Mouse (Mus musculus) neural tube, embryonic 12.5 days (tissue): ENCODE results near the gene Frg2f1. TPM values are rescaled to one million over a fixed set of nuclear protein-coding genes. Genes with fewer than 3 reads are reported as not detected.

Experiments used
- ATAC-seq: fragments of 200-750 bp; cut with Nextera tagmentation; 2 replicates; pipeline ENCODE4 v1.8.0; 2017; ENCODE audit warnings: low read depth, mild to moderate bottlenecking, moderate TSS enrichment, moderate library complexity; ENCODE audit not compliant: low FRiP score
- H3K27ac ChIP-seq: fragments of 300-500 bp; sonication (generic); 2 replicates; pipeline ENCODE4 v1.5.1; 2016
- H3K27me3 ChIP-seq: fragments of 300-500 bp; sonication (generic); replicated peaks from 2 replicates; pipeline ENCODE4 v1.6.1; 2016; ENCODE audit warnings: mild to moderate bottlenecking
- H3K36me3 ChIP-seq: fragments of 300-500 bp; sonication (generic); 2 replicates; pipeline ENCODE4 v1.6.1; 2016; ENCODE audit warnings: mild to moderate bottlenecking
- H3K4me1 ChIP-seq: fragments of 300-500 bp; sonication (generic); 2 replicates; pipeline ENCODE4 v1.6.1; 2016
- H3K4me2 ChIP-seq: fragments of 300-500 bp; sonication (generic); replicated peaks from 2 replicates; pipeline ENCODE4 v1.6.1; 2016; ENCODE audit warnings: mild to moderate bottlenecking
- H3K4me3 ChIP-seq: fragments of 300-500 bp; sonication (generic); 2 replicates; pipeline ENCODE4 v1.5.1; 2016
- H3K9ac ChIP-seq: fragments of 300-500 bp; sonication (generic); 2 replicates; pipeline ENCODE4 v1.6.1; 2016; ENCODE audit warnings: mild to moderate bottlenecking
- H3K9me3 ChIP-seq: fragments of 300-500 bp; sonication (generic); 2 replicates; pipeline ENCODE4 v1.6.1; 2016; ENCODE audit warnings: mild to moderate bottlenecking
- WGBS: fragments of 180-500 bp; shearing (Covaris S2); methylation state at CpG from one replicate; pipeline ENCODE4 v1.1.7; 2016; 5-methylcytosine and 5-hydroxymethylcytosine counted together
- polyA plus RNA-seq: library from polyadenylated mRNA; unstranded; fragments of >200 nt; fragmentation: Nextera tagmentation; extraction: Ambion mirVana; gene quantifications from 2 replicates; pipeline ENCODE4 v1.2.1, GENCODE M21; 2016

Gene Frg2f1
- polyA plus RNA-seq = 3.2 and 4.8 TPM in 2 replicates

GRCm38 (mm10) chr4:119539031-119539824 lies at the start of gene Frg2f1:
Gene Frg2f1, minus strand, starts transcription at chr4:119539529.
- Histone ChIP-seq H3K27ac (peak within 1 kb of the TSS; percentile 99), H3K4me2 (peak within 1 kb of the TSS; percentile 78), H3K4me3 (peak within 1 kb of the TSS; percentile 83), H3K9me3 (no peaks in the 10 kb centered on the region), H3K4me1 (peaks cover 15% of the 10 kb centered on the region; the same call in 1 of the 2 replicates), H3K36me3 (no peaks in the 10 kb centered on the region), H3K9ac (peak within 1 kb of the TSS; percentile 97), H3K27me3 (no peaks in the 10 kb centered on the region)
- WGBS = under 1% methylated on average over 84 of the region's 85 CpGs
- ATAC-seq = peak; percentile 93

GRCm38 (mm10) chr4:119588037-119588436 lies 48.7 kb upstream of the Frg2f1 start:
- 98% methylated on average over 2 of the region's 2 CpGs for WGBS
- H3K9ac ChIP-seq = no peak overlapping the region

GRCm38 (mm10) chr4:119575459-119575858 lies 36.1 kb upstream of the Frg2f1 start:
- peaks cover 10% of the 10 kb centered on the region; the same call in 1 of the 2 replicates for H3K36me3 ChIP-seq
- no peak overlapping the region for H3K4me2 ChIP-seq
- no peak for ATAC-seq
- H3K27me3 ChIP-seq = no peaks in the 10 kb centered on the region
- H3K9me3 ChIP-seq = no peaks in the 10 kb centered on the region
- 94% methylated on average over 3 of the region's 3 CpGs for WGBS
- no peaks in the 10 kb centered on the region for H3K4me1 ChIP-seq
- H3K27ac ChIP-seq = no peak overlapping the region
- no peak overlapping the region for H3K4me3 ChIP-seq
- no peak overlapping the region for H3K9ac ChIP-seq

More at GRCm38 (mm10) chr4:119588037-119588436, 48.7 kb upstream of the Frg2f1 start:
- Histone ChIP-seq H3K4me3 (no peak overlapping the region), H3K27me3 (no peaks in the 10 kb centered on the region), H3K4me2 (no peak overlapping the region), H3K9me3 (no peaks in the 10 kb centered on the region), H3K4me1 (no peaks in the 10 kb centered on the region), H3K27ac (no peak overlapping the region), H3K36me3 (peaks cover 13% of the 10 kb centered on the region)
- no peak for ATAC-seq

- no peak for ATAC-seq
- H3K36me3 ChIP-seq = peaks cover 10% of the 10 kb centered on the region; the same call in 1 of the 2 replicates
- WGBS = 87% methylated on average over 2 of the region's 2 CpGs
These were observed 35.2 kb upstream of the Frg2f1 start for GRCm38 (mm10) chr4:119574504-119574903.

GRCm38 (mm10) chr4:119572682-119573081 lies 33.4 kb upstream of the Frg2f1 start:
- peaks cover 10% of the 10 kb centered on the region; the same call in 1 of the 2 replicates for H3K36me3 ChIP-seq
- H3K27ac ChIP-seq = no peak overlapping the region
- no peaks in the 10 kb centered on the region for H3K4me1 ChIP-seq
- H3K4me2 ChIP-seq = no peak overlapping the region
- ATAC-seq = no peak
- WGBS = 92% methylated on average over 3 of the region's 3 CpGs
- H3K9ac ChIP-seq = no peak overlapping the region
- no peaks in the 10 kb centered on the region for H3K9me3 ChIP-seq
- no peak overlapping the region for H3K4me3 ChIP-seq
- no peaks in the 10 kb centered on the region for H3K27me3 ChIP-seq

More at GRCm38 (mm10) chr4:119574504-119574903, 35.2 kb upstream of the Frg2f1 start:
- Histone ChIP-seq H3K4me1 (no peaks in the 10 kb centered on the region), H3K27ac (no peak overlapping the region), H3K9ac (no peak overlapping the region), H3K4me3 (no peak overlapping the region), H3K4me2 (no peak overlapping the region), H3K9me3 (no peaks in the 10 kb centered on the region), H3K27me3 (no peaks in the 10 kb centered on the region)

- H3K4me2 ChIP-seq = no peak overlapping the region
- 92% methylated on average over 4 of the region's 4 CpGs for WGBS
- H3K27me3 ChIP-seq = no peaks in the 10 kb centered on the region
- no peaks in the 10 kb centered on the region for H3K4me1 ChIP-seq
- no peaks in the 10 kb centered on the region for H3K9me3 ChIP-seq
- H3K36me3 ChIP-seq = no peaks in the 10 kb centered on the region
- H3K9ac ChIP-seq = no peak overlapping the region
- no peak for ATAC-seq
- H3K4me3 ChIP-seq = no peak overlapping the region
- no peak overlapping the region for H3K27ac ChIP-seq
These were observed 27.1 kb upstream of the Frg2f1 start for GRCm38 (mm10) chr4:119566322-119566835.

DNA sequence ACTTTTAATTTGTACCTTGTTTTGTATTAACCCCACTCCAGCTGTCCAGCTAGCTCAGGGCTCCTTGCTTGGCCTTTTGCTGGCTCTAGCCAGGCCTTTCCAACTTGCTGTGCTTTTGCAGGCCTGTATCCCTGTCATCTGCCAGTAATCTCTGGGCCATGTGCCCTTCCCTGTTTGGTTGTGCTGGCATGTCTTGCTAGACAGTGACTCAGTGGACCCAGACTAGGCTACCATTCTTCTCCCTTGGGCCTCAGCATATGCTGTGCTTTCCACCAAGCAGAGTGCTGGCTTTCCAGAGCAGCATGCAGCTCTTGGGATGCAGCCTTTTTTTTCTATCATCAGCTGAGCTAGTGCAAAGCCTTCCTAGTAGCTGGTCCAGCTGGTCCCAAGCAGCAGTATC lies 23.8 kb upstream of the Frg2f1 start:
- H3K27ac ChIP-seq = no peak overlapping the region
- H3K9me3 ChIP-seq = no peaks in the 10 kb centered on the region
- no peaks in the 10 kb centered on the region for H3K4me1 ChIP-seq
- H3K9ac ChIP-seq = no peak overlapping the region
- no peaks in the 10 kb centered on the region for H3K27me3 ChIP-seq
- H3K4me2 ChIP-seq = no peak overlapping the region
- ATAC-seq = no peak
- no peak overlapping the region for H3K4me3 ChIP-seq
- no peaks in the 10 kb centered on the region for H3K36me3 ChIP-seq

DNA sequence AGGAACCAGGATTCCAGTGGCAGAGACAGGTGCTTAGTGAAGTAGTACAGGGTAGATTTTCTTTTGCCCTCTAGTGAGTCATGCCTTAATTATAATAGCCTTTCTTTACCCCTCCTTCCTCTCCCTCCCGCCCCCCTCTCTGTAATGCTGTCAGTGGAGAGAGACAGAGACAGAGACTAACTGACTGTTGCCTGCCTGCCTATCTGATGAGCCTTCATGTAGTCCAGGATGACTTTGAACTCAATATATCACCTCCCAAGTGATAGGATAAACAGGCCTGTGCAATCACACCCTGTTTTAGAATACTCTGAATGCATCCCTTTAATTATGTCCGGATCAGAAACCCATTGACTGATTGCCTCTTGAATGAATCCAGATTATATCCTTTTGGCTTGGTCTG lies 16.1 kb upstream of the Frg2f1 start:
- no peak for ATAC-seq
- Histone ChIP-seq H3K27me3 (no peaks in the 10 kb centered on the region), H3K27ac (no peak overlapping the region), H3K4me2 (no peak overlapping the region), H3K4me3 (no peak overlapping the region), H3K4me1 (no peaks in the 10 kb centered on the region), H3K36me3 (no peaks in the 10 kb centered on the region), H3K9ac (no peak overlapping the region), H3K9me3 (no peaks in the 10 kb centered on the region)
- 80% methylated on average over 2 of the region's 2 CpGs for WGBS

- Histone ChIP-seq H3K4me3 (no peak overlapping the region), H3K4me1 (no peaks in the 10 kb centered on the region), H3K9me3 (no peaks in the 10 kb centered on the region), H3K4me2 (no peak overlapping the region), H3K27me3 (no peaks in the 10 kb centered on the region), H3K9ac (no peak overlapping the region), H3K27ac (no peak overlapping the region), H3K36me3 (no peaks in the 10 kb centered on the region)
- no peak for ATAC-seq
- WGBS = 94% methylated on average over 1 of the region's 1 CpGs
These were observed 11.5 kb upstream of the Frg2f1 start for GRCm38 (mm10) chr4:119550864-119551263.

- 4% methylated on average over 10 of the region's 10 CpGs for WGBS
- H3K9ac ChIP-seq = peak overlapping the region; percentile 97
- H3K9me3 ChIP-seq = no peaks in the 10 kb centered on the region
- H3K27ac ChIP-seq = no peak overlapping the region
- H3K4me2 ChIP-seq = peak overlapping the region; percentile 78
- no peaks in the 10 kb centered on the region for H3K36me3 ChIP-seq
- H3K27me3 ChIP-seq = no peaks in the 10 kb centered on the region
- ATAC-seq = no peak
- H3K4me3 ChIP-seq = peak overlapping the region; percentile 83
- H3K4me1 ChIP-seq = peaks cover 15% of the 10 kb centered on the region; the same call in 1 of the 2 replicates
These were observed 1.2 kb upstream of the Frg2f1 start for GRCm38 (mm10) chr4:119540533-119540890.

GRCm38 (mm10) chr4:119539836-119540532 lies 655 bp upstream of the Frg2f1 start:
- peak; percentile 88 for ATAC-seq
- under 1% methylated on average over 76 of the region's 76 CpGs for WGBS
- Histone ChIP-seq H3K9me3 (no peaks in the 10 kb centered on the region), H3K36me3 (no peaks in the 10 kb centered on the region), H3K4me2 (peak overlapping the region; percentile 78), H3K4me3 (peak overlapping the region; percentile 83), H3K4me1 (peaks cover 15% of the 10 kb centered on the region; the same call in 1 of the 2 replicates), H3K9ac (peak overlapping the region; percentile 97), H3K27ac (peak overlapping the region; percentile 99), H3K27me3 (no peaks in the 10 kb centered on the region)

DNA sequence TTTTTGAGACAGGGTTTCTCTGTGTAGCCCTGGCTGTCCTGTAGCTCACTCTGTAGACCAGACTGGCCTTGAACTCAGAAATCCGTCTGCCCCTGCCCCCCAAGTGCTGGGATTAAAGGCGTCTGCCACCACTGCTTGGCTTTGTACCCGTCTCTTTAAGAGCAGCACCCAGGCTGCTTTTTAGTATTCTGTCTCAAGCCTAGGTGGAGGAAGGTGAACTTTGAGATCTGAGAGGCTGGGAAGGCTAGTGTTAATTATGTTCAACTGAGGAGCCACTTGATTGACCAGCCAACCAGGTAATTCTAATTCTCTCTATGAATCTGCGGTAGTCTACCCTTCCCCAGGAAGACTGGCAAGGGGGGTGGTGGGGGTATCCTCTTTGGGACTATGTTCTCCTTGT lies 1.9 kb downstream of the Frg2f1 start:
- peaks cover 15% of the 10 kb centered on the region; the same call in 1 of the 2 replicates for H3K4me1 ChIP-seq
- no peaks in the 10 kb centered on the region for H3K9me3 ChIP-seq
- no peak overlapping the region for H3K27ac ChIP-seq
- ATAC-seq = no peak
- WGBS = 84% methylated on average over 4 of the region's 4 CpGs
- no peaks in the 10 kb centered on the region for H3K27me3 ChIP-seq
- H3K4me2 ChIP-seq = no peak overlapping the region
- no peak overlapping the region for H3K4me3 ChIP-seq
- no peaks in the 10 kb centered on the region for H3K36me3 ChIP-seq
- no peak overlapping the region for H3K9ac ChIP-seq
